Mouse (Mus musculus) midbrain, embryonic 15.5 days (tissue): ENCODE data around the gene Aktip. TPM values are rescaled to one million over a fixed set of nuclear protein-coding genes. Genes with fewer than 3 reads are reported as not detected.
A peak's percentile ranks its signal among the peaks of the same experiment; 100 is the strongest.

Experiments used
- ATAC-seq: fragments of 200-750 bp; cut with Nextera tagmentation; replicated peaks from 2 replicates; pipeline ENCODE4 v1.8.0; 2017; ENCODE audit warnings: moderate TSS enrichment
- H3K27ac ChIP-seq: fragments of 300-500 bp; sonication (generic); 2 replicates; pipeline ENCODE4 v1.5.1; 2015; ENCODE audit warnings: mild to moderate bottlenecking, inconsistent platforms
- H3K27me3 ChIP-seq: fragments of 300-500 bp; sonication (generic); replicated peaks from 2 replicates; pipeline ENCODE4 v1.6.1; 2015; ENCODE audit warnings: inconsistent platforms
- H3K36me3 ChIP-seq: fragments of 300-500 bp; sonication (generic); replicated peaks from 2 replicates; pipeline ENCODE4 v1.6.1; 2015; ENCODE audit warnings: inconsistent platforms
- H3K4me1 ChIP-seq: fragments of 300-500 bp; sonication (generic); 2 replicates; pipeline ENCODE4 v1.6.1; 2015; ENCODE audit warnings: inconsistent platforms
- H3K4me2 ChIP-seq: fragments of 300-500 bp; sonication (generic); 2 replicates; pipeline ENCODE4 v1.6.1; 2015; ENCODE audit warnings: inconsistent platforms, mild to moderate bottlenecking, moderate library complexity
- H3K4me3 ChIP-seq: fragments of 300-500 bp; sonication (generic); 2 replicates; pipeline ENCODE4 v1.5.1; 2015; ENCODE audit warnings: mild to moderate bottlenecking, inconsistent platforms
- H3K9ac ChIP-seq: fragments of 300-500 bp; sonication (generic); 2 replicates; pipeline ENCODE4 v1.6.1; 2015; ENCODE audit warnings: mild to moderate bottlenecking, inconsistent platforms
- H3K9me3 ChIP-seq: fragments of 300-500 bp; sonication (generic); 2 replicates; pipeline ENCODE4 v1.6.1; 2016; ENCODE audit warnings: inconsistent platforms
- WGBS: fragments of 180-500 bp; shearing (Covaris S2); methylation state at CpG from one replicate; pipeline ENCODE4 v1.1.7; 2015; ENCODE audit warnings: mixed read lengths; 5-methylcytosine and 5-hydroxymethylcytosine counted together
- polyA plus RNA-seq: library from polyadenylated mRNA; unstranded; fragments of >200 nt; fragmentation: Nextera tagmentation; extraction: Ambion mirVana; gene quantifications from 2 replicates; pipeline ENCODE4 v1.2.1, GENCODE M21; 2015

The Aktip gene
- polyA plus RNA-seq, 1 experiment from 2014 or later, result 135 TPM

DNA sequence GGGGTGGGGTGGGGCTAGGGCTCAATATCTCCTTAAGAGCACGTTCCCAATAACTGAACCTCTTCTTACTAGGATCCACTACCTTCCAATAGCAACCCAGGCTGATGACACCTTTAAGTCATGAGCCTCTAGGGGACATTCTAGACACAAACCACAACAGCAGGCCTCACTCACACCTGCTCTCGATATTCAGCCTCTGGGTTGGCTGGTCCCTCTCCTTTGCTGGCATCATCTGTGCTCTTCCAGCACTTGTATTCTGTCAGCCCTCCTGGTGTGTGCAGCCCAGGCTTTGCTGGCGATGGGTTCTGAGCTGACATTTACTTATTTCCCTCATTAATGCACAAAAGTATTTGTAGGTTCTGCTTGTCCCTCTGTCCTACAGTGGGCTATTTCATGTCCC lies 14.5 kb upstream of the Aktip start:
- ATAC-seq, result no peak
- 64% methylated on average over 3 of the region's 3 CpGs for WGBS
- Histone ChIP-seq H3K4me3 (no peak overlapping the region), H3K4me2 (no peak overlapping the region), H3K27me3 (no peaks in the 10 kb centered on the region), H3K36me3 (no peaks in the 10 kb centered on the region), H3K9ac (no peak overlapping the region), H3K4me1 (no peaks in the 10 kb centered on the region), H3K9me3 (no peaks in the 10 kb centered on the region), H3K27ac (no peak overlapping the region)

DNA sequence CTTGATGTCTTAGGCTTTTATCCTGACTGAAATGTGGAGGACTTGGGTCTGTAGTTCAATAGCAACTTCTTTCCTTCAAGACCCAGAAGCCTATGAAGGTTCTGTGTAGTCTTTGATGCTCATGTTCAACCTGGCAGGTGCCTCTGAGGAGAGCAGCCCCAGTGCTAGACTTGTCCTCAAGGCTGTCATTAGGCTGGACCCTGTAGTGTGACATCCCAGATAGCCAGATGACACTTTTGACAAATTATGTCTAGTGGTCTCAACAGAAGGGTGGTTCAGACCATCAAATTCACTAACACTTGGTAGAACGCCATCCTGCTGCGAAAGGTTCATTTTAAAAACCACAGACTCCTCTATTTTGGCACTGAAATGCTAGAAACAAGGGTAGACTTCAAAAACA lies 13.2 kb upstream of the Aktip start:
- Histone ChIP-seq H3K4me3 (no peak overlapping the region), H3K27ac (no peak overlapping the region), H3K9me3 (no peaks in the 10 kb centered on the region), H3K9ac (no peak overlapping the region), H3K27me3 (no peaks in the 10 kb centered on the region), H3K36me3 (no peaks in the 10 kb centered on the region), H3K4me2 (no peak overlapping the region), H3K4me1 (no peaks in the 10 kb centered on the region)
- 98% methylated on average over 2 of the region's 2 CpGs for WGBS
- ATAC-seq, result no peak

DNA sequence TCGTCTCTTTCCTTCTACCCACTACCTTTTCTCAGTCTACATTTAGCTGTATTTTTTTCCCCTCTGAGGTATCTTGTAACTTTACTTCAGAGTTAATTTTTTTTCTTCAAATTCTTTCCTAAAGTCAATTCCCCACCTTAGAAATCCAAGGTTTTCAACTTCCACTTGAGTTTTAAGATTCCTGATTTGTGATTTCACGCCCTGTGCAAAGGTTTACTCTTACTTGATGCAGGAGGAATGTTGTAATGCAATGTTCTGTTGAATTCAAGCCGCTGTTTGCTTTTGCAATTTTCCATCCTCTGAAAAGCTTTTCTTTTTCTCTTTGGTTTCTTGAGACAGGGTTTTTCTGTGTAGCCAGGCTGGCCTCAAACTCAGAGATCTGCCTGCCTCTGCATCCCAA lies 9.9 kb upstream of the Aktip start:
- H3K4me3 ChIP-seq, result no peak overlapping the region
- H3K27me3 ChIP-seq, result no peaks in the 10 kb centered on the region
- no peak overlapping the region for H3K4me2 ChIP-seq
- no peaks in the 10 kb centered on the region for H3K9me3 ChIP-seq
- H3K36me3 ChIP-seq, result no peaks in the 10 kb centered on the region
- no peak overlapping the region for H3K9ac ChIP-seq
- no peaks in the 10 kb centered on the region for H3K4me1 ChIP-seq
- H3K27ac ChIP-seq, result no peak overlapping the region
- 72% methylated on average over 3 of the region's 3 CpGs for WGBS
- no peak for ATAC-seq

DNA sequence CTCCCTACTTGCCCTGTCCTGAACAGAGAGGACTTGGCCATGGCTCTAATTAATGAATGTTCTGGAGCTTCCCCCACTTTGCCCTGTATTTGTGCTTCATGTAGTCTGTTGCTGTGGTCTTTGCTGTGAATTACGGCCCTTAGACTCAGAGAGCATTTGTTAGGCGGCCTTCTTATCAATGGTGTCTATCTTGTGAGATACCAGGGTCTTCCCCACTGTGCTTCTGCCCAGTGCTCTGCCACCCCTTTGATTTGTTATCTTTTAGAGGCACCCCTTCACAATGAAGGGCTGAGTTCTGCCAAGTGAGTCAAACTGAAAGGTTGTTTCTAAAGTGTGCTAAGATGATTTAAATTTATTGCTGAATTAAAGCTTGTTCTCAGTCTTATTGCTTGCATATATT lies 7.9 kb upstream of the Aktip start:
- H3K27ac ChIP-seq, result no peak overlapping the region
- no peaks in the 10 kb centered on the region for H3K27me3 ChIP-seq
- H3K9me3 ChIP-seq, result no peaks in the 10 kb centered on the region
- no peak overlapping the region for H3K4me2 ChIP-seq
- H3K36me3 ChIP-seq, result no peaks in the 10 kb centered on the region
- ATAC-seq, result no peak
- 74% methylated on average over 2 of the region's 2 CpGs for WGBS
- no peak overlapping the region for H3K9ac ChIP-seq
- H3K4me1 ChIP-seq, result no peaks in the 10 kb centered on the region
- H3K4me3 ChIP-seq, result no peak overlapping the region

DNA sequence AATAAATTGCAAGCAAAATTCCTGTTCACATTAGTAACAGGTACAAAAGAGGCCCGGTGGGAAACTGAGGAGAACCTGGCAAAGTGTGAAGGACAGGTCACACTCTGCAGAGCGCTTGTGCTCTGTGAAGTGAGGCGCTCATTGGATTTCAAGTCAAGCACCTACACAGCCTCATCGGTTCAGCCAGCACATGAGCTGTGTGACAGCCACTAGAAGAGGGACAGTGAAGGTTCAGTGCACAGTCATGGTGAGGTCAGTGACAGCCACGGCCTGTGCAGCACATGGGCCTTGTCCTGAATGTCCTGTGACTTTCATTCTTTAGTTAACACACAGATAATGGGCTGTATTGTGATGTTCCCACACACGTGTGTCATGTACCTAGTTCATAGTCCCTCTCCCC lies 6.1 kb upstream of the Aktip start:
- H3K4me2 ChIP-seq, result no peak overlapping the region
- WGBS, result 78% methylated on average over 6 of the region's 6 CpGs
- H3K9ac ChIP-seq, result no peak overlapping the region
- ATAC-seq, result no peak
- no peaks in the 10 kb centered on the region for H3K9me3 ChIP-seq
- H3K4me3 ChIP-seq, result no peak overlapping the region
- no peaks in the 10 kb centered on the region for H3K4me1 ChIP-seq
- H3K36me3 ChIP-seq, result no peaks in the 10 kb centered on the region
- no peaks in the 10 kb centered on the region for H3K27me3 ChIP-seq
- H3K27ac ChIP-seq, result no peak overlapping the region

DNA sequence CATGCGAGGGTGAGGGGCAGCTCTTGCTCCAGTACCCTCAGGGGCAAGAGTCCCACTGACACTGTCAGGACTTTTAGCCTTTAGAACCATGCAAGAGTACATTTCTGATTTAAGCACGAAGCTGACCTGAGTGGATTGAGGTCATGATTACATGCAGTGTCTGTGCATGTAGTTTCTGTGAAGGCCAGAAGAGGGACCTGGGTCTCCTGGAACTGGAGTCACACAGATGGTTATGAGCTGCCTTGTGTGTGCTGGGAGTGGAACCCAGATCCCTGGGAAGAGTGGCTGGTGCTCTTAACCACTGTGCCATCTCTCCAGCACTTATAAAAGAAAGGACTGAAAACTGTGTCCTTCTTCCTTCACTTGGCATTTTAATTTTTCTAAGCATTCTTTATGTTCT lies 1.4 kb upstream of the Aktip start:
- H3K27ac ChIP-seq, result no peak overlapping the region
- no peaks in the 10 kb centered on the region for H3K27me3 ChIP-seq
- WGBS, result 88% methylated on average over 2 of the region's 2 CpGs
- H3K9me3 ChIP-seq, result no peaks in the 10 kb centered on the region
- no peak for ATAC-seq
- H3K4me3 ChIP-seq, result no peak overlapping the region
- no peak overlapping the region for H3K9ac ChIP-seq
- H3K36me3 ChIP-seq, result no peaks in the 10 kb centered on the region
- H3K4me2 ChIP-seq, result no peak overlapping the region
- no peaks in the 10 kb centered on the region for H3K4me1 ChIP-seq

DNA sequence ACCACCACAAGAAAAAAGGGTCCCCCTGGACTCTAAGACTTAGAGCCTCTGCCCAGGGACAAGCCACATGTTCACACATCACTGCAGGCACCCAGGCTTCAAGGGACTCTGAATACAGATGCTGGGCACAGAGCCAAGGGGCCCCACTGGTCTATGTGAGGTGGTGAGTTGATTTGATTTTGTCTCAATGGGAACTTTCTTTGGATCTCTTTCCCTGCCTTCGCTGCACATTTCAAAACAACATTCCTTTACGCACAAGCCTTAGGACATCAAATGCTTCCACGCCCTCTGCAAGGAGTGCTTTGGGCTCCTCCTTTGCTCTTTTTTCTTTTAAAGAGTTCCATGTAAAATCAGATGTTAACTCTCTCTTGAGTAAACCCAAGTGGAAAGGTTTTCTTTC lies 1.7 kb downstream of the Aktip start:
- no peaks in the 10 kb centered on the region for H3K9me3 ChIP-seq
- no peaks in the 10 kb centered on the region for H3K36me3 ChIP-seq
- H3K27ac ChIP-seq, result no peak overlapping the region
- no peaks in the 10 kb centered on the region for H3K4me1 ChIP-seq
- H3K27me3 ChIP-seq, result no peaks in the 10 kb centered on the region
- ATAC-seq, result no peak
- no peak overlapping the region for H3K9ac ChIP-seq
- WGBS, result 65% methylated on average over 3 of the region's 3 CpGs
- H3K4me3 ChIP-seq, result no peak overlapping the region
- no peak overlapping the region for H3K4me2 ChIP-seq

DNA sequence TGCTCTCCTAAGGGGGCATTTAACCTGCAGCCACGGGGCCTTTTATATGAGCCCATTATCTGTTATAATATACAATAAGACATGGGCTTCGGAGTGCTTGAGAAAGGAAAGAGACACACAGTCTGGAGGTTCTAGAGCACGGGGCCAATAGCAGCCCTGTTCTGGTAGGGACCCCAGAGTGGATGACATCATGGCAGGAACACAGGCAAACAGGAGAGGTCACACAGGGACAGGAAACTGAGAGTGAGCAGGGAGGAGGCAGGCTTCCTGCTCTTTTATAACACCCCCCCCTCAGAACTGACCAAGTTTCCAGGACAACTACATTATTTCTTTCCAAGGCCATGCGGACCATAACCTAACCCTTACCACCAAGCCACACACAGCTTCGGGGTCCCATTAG lies 2.5 kb downstream of the Aktip start:
- no peak for ATAC-seq

DNA sequence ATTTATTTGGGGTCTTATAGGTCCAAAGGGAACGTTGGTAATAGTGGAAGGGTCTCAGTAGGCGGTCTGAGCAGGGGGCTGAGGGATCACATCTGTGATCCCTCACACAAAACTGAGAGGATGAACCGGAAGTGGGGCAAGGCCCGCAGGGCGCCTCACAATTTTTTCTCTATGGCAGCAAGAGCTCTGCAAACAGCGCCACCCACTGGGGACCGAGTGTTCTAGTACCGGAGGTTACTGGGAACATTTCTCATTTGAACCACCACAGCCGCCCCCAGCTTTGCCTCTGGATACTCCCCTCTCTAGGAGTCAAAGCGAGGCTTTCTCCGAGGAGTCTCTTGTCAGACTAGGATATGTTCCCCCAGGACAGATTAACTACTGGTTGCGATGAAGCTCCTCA lies 3.1 kb downstream of the Aktip start:
- H3K9ac ChIP-seq, result no peak overlapping the region
- no peak overlapping the region for H3K27ac ChIP-seq

More for the DNA sequence above, 2.5 kb downstream of the Aktip start:
- Histone ChIP-seq H3K9me3 (no peaks in the 10 kb centered on the region), H3K36me3 (no peaks in the 10 kb centered on the region), H3K4me3 (no peak overlapping the region), H3K27me3 (no peaks in the 10 kb centered on the region), H3K4me1 (no peaks in the 10 kb centered on the region), H3K27ac (no peak overlapping the region), H3K4me2 (no peak overlapping the region), H3K9ac (no peak overlapping the region)
- WGBS, result 90% methylated on average over 5 of the region's 5 CpGs

DNA sequence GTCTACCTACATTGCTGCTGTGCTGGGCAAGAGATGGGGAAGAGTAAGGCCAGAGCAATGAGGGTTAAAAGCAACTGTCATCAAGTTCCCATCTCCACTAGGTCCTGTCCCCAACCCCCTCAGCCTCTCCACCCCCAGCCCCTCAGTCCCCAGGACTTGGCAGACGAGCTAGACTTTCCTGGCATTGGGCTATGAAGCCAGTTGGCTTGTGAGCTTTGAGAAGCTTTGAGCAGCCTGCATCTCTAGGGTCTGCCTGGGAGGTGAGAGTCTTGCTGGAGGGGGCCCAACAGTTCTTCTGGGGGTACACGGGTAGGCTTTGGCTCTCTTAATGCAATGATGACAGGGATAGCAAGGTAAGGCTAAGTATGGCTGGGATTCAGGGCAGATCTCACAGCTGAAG lies 5.7 kb downstream of the Aktip start:
- H3K36me3 ChIP-seq, result no peaks in the 10 kb centered on the region
- no peaks in the 10 kb centered on the region for H3K9me3 ChIP-seq
- peaks cover 5% of the 10 kb centered on the region; the same call in 1 of the 2 replicates for H3K27me3 ChIP-seq
- WGBS, result 81% methylated on average over 2 of the region's 2 CpGs
- no peak for ATAC-seq
- no peak overlapping the region for H3K9ac ChIP-seq
- H3K27ac ChIP-seq, result no peak overlapping the region
- H3K4me3 ChIP-seq, result no peak overlapping the region
- H3K4me1 ChIP-seq, result peaks cover 5% of the 10 kb centered on the region; the same call in 1 of the 2 replicates
- H3K4me2 ChIP-seq, result no peak overlapping the region

More for the DNA sequence above, 3.1 kb downstream of the Aktip start:
- 81% methylated on average over 12 of the region's 12 CpGs for WGBS
- no peak overlapping the region for H3K4me3 ChIP-seq
- H3K36me3 ChIP-seq, result no peaks in the 10 kb centered on the region
- H3K9me3 ChIP-seq, result no peaks in the 10 kb centered on the region
- no peaks in the 10 kb centered on the region for H3K4me1 ChIP-seq
- no peak for ATAC-seq
- H3K4me2 ChIP-seq, result no peak overlapping the region
- H3K27me3 ChIP-seq, result no peaks in the 10 kb centered on the region

DNA sequence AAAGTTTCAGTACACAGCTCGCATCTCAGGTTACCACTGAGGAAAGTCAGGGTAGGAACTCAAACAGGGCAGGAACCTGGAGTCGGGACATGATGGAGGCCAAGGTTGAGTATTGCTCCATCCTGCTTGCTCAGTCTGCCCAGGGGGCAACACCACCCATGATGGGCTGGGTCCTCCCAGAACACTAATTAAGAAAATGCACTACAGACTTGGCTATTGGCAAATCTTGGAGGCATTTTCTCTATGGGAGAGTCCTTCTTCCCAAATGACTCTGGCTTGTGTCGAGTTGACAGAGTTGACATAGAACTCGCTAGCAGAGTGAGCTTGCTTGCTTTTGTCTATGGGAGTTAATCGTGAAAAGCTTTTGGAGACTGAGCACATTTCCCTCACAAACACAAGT lies 6.8 kb downstream of the Aktip start:
- WGBS, result 88% methylated on average over 5 of the region's 5 CpGs

DNA sequence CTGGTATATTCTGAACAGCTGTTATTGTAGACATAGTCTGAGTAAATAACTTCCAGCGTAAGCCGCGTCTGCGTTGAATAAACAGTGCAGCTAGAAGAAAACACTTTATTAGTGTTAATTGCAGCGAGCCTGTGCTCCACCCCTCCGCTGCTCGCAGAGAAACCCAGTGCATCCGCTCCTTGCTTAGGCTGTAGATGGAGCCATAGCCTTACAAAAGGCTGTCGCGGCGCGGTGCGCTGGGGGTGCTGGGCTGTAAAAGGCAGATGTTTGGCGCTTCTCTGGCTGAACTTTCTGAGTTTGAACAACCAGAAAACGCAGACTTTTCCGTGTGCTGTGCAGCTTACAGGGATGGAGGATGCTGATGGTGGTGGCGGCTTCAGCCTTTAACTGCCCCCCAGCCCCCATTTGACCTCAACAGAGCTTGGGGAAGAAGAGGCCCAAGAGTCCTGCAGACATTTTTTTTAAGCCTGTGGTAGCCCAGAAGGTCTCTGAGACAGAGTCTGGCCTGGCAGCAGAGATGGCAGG lies 8.9 kb downstream of the Aktip start:
- Histone ChIP-seq H3K36me3 (no peaks in the 10 kb centered on the region), H3K4me3 (no peak overlapping the region), H3K9me3 (no peaks in the 10 kb centered on the region), H3K4me1 (peaks cover 5% of the 10 kb centered on the region; the same call in 1 of the 2 replicates), H3K27me3 (peaks cover 7% of the 10 kb centered on the region; the same call in 1 of the 2 replicates), H3K27ac (no peak overlapping the region), H3K4me2 (0 out of 2 replicates have a peak overlapping the region, but pooled peaks have one; percentile 3), H3K9ac (no peak overlapping the region)
- WGBS, result 5% methylated on average over 17 of the region's 17 CpGs
- ATAC-seq, result peak; percentile 88

More for the DNA sequence above, 6.8 kb downstream of the Aktip start:
- H3K4me1 ChIP-seq, result peaks cover 5% of the 10 kb centered on the region; the same call in 1 of the 2 replicates
- H3K9me3 ChIP-seq, result no peaks in the 10 kb centered on the region
- H3K4me2 ChIP-seq, result no peak overlapping the region
- H3K4me3 ChIP-seq, result no peak overlapping the region
- H3K27ac ChIP-seq, result no peak overlapping the region
- H3K9ac ChIP-seq, result no peak overlapping the region
- no peaks in the 10 kb centered on the region for H3K36me3 ChIP-seq
- H3K27me3 ChIP-seq, result peaks cover 7% of the 10 kb centered on the region; the same call in 1 of the 2 replicates
- ATAC-seq, result no peak

DNA sequence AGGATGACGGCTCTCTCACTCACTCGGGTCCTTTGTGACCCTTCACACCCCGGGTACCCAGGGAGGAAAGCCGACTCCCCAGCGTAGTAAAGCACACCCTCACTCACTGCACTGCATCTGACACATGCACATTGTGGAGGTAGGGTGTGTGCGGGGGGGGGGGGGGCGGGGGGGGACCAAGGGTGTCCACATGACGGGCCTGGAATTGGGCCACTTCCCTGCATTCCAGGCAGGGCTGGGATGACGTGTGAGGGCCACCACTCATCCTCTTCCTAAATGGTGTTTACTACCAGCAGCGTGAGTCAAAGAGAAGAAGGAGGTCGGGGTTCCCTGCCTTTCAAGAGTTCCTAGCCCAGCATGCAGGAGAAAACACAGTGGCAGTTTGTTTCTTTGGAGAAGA lies 11.6 kb downstream of the Aktip start:
- Histone ChIP-seq H3K4me3 (no peak overlapping the region), H3K9ac (no peak overlapping the region), H3K27me3 (peaks cover 7% of the 10 kb centered on the region; the same call in 1 of the 2 replicates), H3K4me1 (peaks cover 5% of the 10 kb centered on the region; the same call in 1 of the 2 replicates), H3K36me3 (no peaks in the 10 kb centered on the region), H3K27ac (no peak overlapping the region), H3K9me3 (0 out of 2 replicates have a peak, but pooled peaks cover 4% of the 10 kb centered on the region), H3K4me2 (no peak overlapping the region)
- ATAC-seq, result no peak
- WGBS, result 70% methylated on average over 11 of the region's 11 CpGs
